10 mouse cellular contexts compared by ENCODE assay signal in genomic region chr5:110363822-110364545, GRCm38 (mm10). TPM values are rescaled to one million over a fixed set of nuclear protein-coding genes. Genes with fewer than 3 reads are reported as not detected.
DNase-seq lines count a peak whose midpoint lies in the region; ATAC-seq lines count a peak whose summit lies in the region.
"Had no signal": no experiment of that assay in that cellular context is flagged by ENCODE, and none has a peak within 500 bp of the region (broad histone marks: within the 10 kb centered on the region; RNA-seq: fewer than 3 reads in every experiment).

No protein-coding gene starts in this region.

- peaks cover 0 to 7% of the 10 kb centered on the region in 2 experiments; a peak in 2 of 4 replicates for H3K4me1 ChIP-seq in heart, embryonic 14.5 days (ENCODE audit: control insufficient read depth in 2 of 2, insufficient read depth in 2 of 2, low read length in 2 of 2)
- H3K4me1 ChIP-seq in brown adipose tissue, adult 24 weeks (ENCODE audit: control insufficient read depth, insufficient read depth, insufficient read length, low read length): no peaks in the 10 kb centered on the region; the same call in 1 of the 2 replicates
- H3K4me1 ChIP-seq in hindbrain, embryonic 11.5 days (replicated peaks; ENCODE audit: control insufficient read depth, insufficient read depth, low read length): peaks cover 5% of the 10 kb centered on the region; the same call in 1 of the 2 replicates
- peaks cover 18% of the 10 kb centered on the region for H3K4me1 ChIP-seq in midbrain, embryonic 10.5 days

- peak overlapping the region; percentile 82 for H3K9ac ChIP-seq in heart, embryonic 14.5 days (ENCODE audit: low read length)
- H3K9ac ChIP-seq in hindbrain, embryonic 11.5 days (ENCODE audit: low read depth, low read length): peak overlapping the region; percentile 61

- peak overlapping the region; percentile 51 to 57 for H3K4me3 ChIP-seq in heart, embryonic 14.5 days (ENCODE audit: control insufficient read depth in 1 of 2, insufficient read depth in 1 of 2, low read depth in 1 of 2, low read length in 2 of 2)
- peak overlapping the region; percentile 49 for H3K4me3 ChIP-seq in brown adipose tissue, adult 24 weeks (ENCODE audit: insufficient read depth, low read depth, low read length)
- H3K4me3 ChIP-seq in hindbrain, embryonic 11.5 days (ENCODE audit: low read depth, low read length): no peak overlapping the region
- H3K4me3 ChIP-seq in midbrain, embryonic 10.5 days: peak overlapping the region; percentile 65

- 41% methylated on average over 11 of the region's 11 CpGs for WGBS in heart, embryonic 14.5 days
- WGBS in hindbrain, embryonic 11.5 days: 34% methylated on average over 11 of the region's 11 CpGs
- WGBS in midbrain, embryonic 10.5 days: 34% methylated on average over 11 of the region's 11 CpGs

- no peak for DNase-seq in heart, postnatal 36 days
- DNase-seq in hindbrain, embryonic 11.5 days (ENCODE audit: low spot score): peak; percentile 28
- DNase-seq in midbrain, embryonic 10.5 days (ENCODE audit: low spot score): no peak
- no peak for DNase-seq in c-Kit-positive CD71-positive TER-119-positive erythroid progenitor cells, embryonic 14.5 days (ENCODE audit: low spot score)
- DNase-seq in kidney, adult 11 months: no peak
- DNase-seq in cerebellum, adult 18-20 months: no peak

- H3K36me3 ChIP-seq in heart, embryonic 14.5 days (ENCODE audit: control insufficient read depth, insufficient read depth, low read length): peaks cover 13% of the 10 kb centered on the region
- H3K36me3 ChIP-seq in hindbrain, embryonic 11.5 days (ENCODE audit: control insufficient read depth, insufficient read depth, low read length): no peaks in the 10 kb centered on the region
- H3K36me3 ChIP-seq in midbrain, embryonic 10.5 days: peaks cover 33% of the 10 kb centered on the region

- peak overlapping the region; percentile 94 for H3K4me2 ChIP-seq in heart, embryonic 14.5 days (ENCODE audit: low read length)
- peak overlapping the region; percentile 95 for H3K4me2 ChIP-seq in hindbrain, embryonic 11.5 days (replicated peaks; ENCODE audit: low read depth, low read length)

- H3K9me3 ChIP-seq in heart, embryonic 14.5 days (ENCODE audit: control insufficient read depth, low read length): peaks cover 3% of the 10 kb centered on the region; the same call in 1 of the 2 replicates
- H3K9me3 ChIP-seq in hindbrain, embryonic 11.5 days (ENCODE audit: control insufficient read depth, low read length): no peaks in the 10 kb centered on the region
- no peaks in the 10 kb centered on the region for H3K9me3 ChIP-seq in midbrain, embryonic 10.5 days (replicated peaks)

- no peaks in the 10 kb centered on the region; the same call in 1 of the 2 replicates for H3K27me3 ChIP-seq in heart, embryonic 14.5 days (ENCODE audit: control insufficient read depth, insufficient read depth, low read length)
- H3K27me3 ChIP-seq in hindbrain, embryonic 11.5 days (ENCODE audit: control insufficient read depth, insufficient read depth, low read length): peaks cover 7% of the 10 kb centered on the region; the same call in 1 of the 2 replicates
- H3K27me3 ChIP-seq in midbrain, embryonic 10.5 days (ENCODE audit: low read depth, poor library complexity, severe bottlenecking): peaks cover 34% of the 10 kb centered on the region
- H3K27me3 ChIP-seq: Patski had no signal

- no peak for ATAC-seq in heart, embryonic 14.5 days (ENCODE audit: insufficient number of reproducible peaks, insufficient read depth, low FRiP score, low read depth)
- ATAC-seq in hindbrain, embryonic 11.5 days (ENCODE audit: low FRiP score): no peak
- ATAC-seq: Patski had no signal

- intact Hi-C loops in heart, postnatal 36 days (cut with DNase I): no loop called here

- no peak overlapping the region for H3K27ac ChIP-seq in heart, embryonic 14.5 days (replicated peaks in 1 of 2; ENCODE audit: control insufficient read depth in 1 of 2, insufficient read depth in 1 of 2, low read depth in 2 of 2, low read length in 2 of 2)
- H3K27ac ChIP-seq in brown adipose tissue, adult 24 weeks (replicated peaks; ENCODE audit: low read depth, low read length): no peak overlapping the region
- H3K27ac ChIP-seq in hindbrain, embryonic 11.5 days (ENCODE audit: low read depth, low read length): 0 out of 2 replicates have a peak overlapping the region, but pooled peaks have one; percentile 7
- H3K27ac ChIP-seq in midbrain, embryonic 10.5 days (replicated peaks): peak overlapping the region; percentile 77; the same call in 1 of the 2 replicates

RNA-seq across cellular contexts. Expression of gene Lrcol1, which starts 19.5 kb away (rescaled TPM):
- not detected in 2 replicates for polyA plus RNA-seq in heart, embryonic 14.5 days (2014; fragmentation: Nextera tagmentation; extraction: Ambion mirVana)
- not detected for total RNA-seq in heart, postnatal 36 days (2021)
- not detected in 2 replicates for polyA plus RNA-seq in brown adipose tissue, adult 24 weeks (2012; ENCODE audit: insufficient read depth, insufficient read length, missing spikeins)
- polyA plus RNA-seq in hindbrain, embryonic 11.5 days (2014; fragmentation: Nextera tagmentation; extraction: Ambion mirVana): not detected in 2 replicates
- not detected in 2 replicates for polyA plus RNA-seq in midbrain, embryonic 10.5 days (2016; fragmentation: Nextera tagmentation; extraction: Ambion mirVana)
- polyA plus RNA-seq: large intestine, adult 2 months; Patski had no signal

RNA-seq across cellular contexts. Expression of gene P2rx2, which starts 21.0 kb away (rescaled TPM):
- polyA plus RNA-seq in heart, embryonic 14.5 days (2014; fragmentation: Nextera tagmentation; extraction: Ambion mirVana): not detected in 2 replicates
- total RNA-seq in heart, postnatal 36 days (2021): not detected
- not detected in 2 replicates for polyA plus RNA-seq in brown adipose tissue, adult 24 weeks (2012; ENCODE audit: insufficient read depth, insufficient read length, missing spikeins)
- 0.67 and 0.91 TPM in 2 replicates for polyA plus RNA-seq in hindbrain, embryonic 11.5 days (2014; fragmentation: Nextera tagmentation; extraction: Ambion mirVana)
- polyA plus RNA-seq in midbrain, embryonic 10.5 days (2016; fragmentation: Nextera tagmentation; extraction: Ambion mirVana): 0.62 and 0.73 TPM in 2 replicates

Comparison
In these comparisons a context has a peak if more than half of its experiments do, and no peak if none do; other contexts are left out.
1. H3K27ac ChIP-seq: peak in hindbrain, embryonic 11.5 days (single experiment) and midbrain, embryonic 10.5 days (single experiment); none in heart, embryonic 14.5 days (0 of 2) and brown adipose tissue, adult 24 weeks (single experiment).